Mouse (Mus musculus) ES-E14 (cell line): Measurements from ENCODE around the gene Rps15a. TPM values are rescaled to one million over a fixed set of nuclear protein-coding genes. Genes with fewer than 3 reads are reported as not detected.

Experiments
- DNase-seq: peaks from one replicate; pipeline ENCODE4 v3.0.0-alpha.2; 2013; ENCODE audit warnings: low read depth, low spot score
- H3K27ac ChIP-seq: 2 replicates; pipeline ENCODE4 v1.5.1; 2012; ENCODE audit warnings: low read depth, mild to moderate bottlenecking, low read length, moderate library complexity, mixed read lengths; ENCODE audit not compliant: poor library complexity, insufficient read depth, severe bottlenecking
- H3K36me3 ChIP-seq: 2 replicates; pipeline ENCODE4 v1.6.1; 2012; ENCODE audit warnings: mild to moderate bottlenecking, low read length, moderate library complexity, mixed read lengths; ENCODE audit not compliant: control insufficient read depth, poor library complexity, insufficient read depth, severe bottlenecking
- H3K4me1 ChIP-seq, 2 experiments: fragments of 150-350 bp in 1 of 2; sonication (generic) in 1 of 2; 2 replicates each; pipeline ENCODE4 v1.6.1; 2012; ENCODE audit warnings: low read length in 2 of 2, mild to moderate bottlenecking in 1 of 2, mixed read lengths in 1 of 2; ENCODE audit not compliant: control insufficient read depth in 2 of 2, insufficient read depth in 2 of 2, poor library complexity in 1 of 2
- H3K4me3 ChIP-seq, 2 experiments: fragments of 150-350 bp in 1 of 2; sonication (generic) in 1 of 2; 2 replicates each; pipeline ENCODE4 v1.5.1; 2012; ENCODE audit warnings: low read length in 2 of 2, low read depth in 1 of 2, mild to moderate bottlenecking in 1 of 2, mixed read lengths in 1 of 2; ENCODE audit not compliant: insufficient read depth in 1 of 2, poor library complexity in 1 of 2, severe bottlenecking in 1 of 2
- H3K9ac ChIP-seq: 2 replicates; pipeline ENCODE4 v1.6.1; 2012; ENCODE audit warnings: low read depth, mild to moderate bottlenecking, low read length, mixed read lengths; ENCODE audit not compliant: poor library complexity, insufficient read depth, severe bottlenecking
- H3K9me3 ChIP-seq: fragments of 150-350 bp; sonication (generic); 2 replicates; pipeline ENCODE4 v1.6.1; 2012; ENCODE audit warnings: low read depth, mild to moderate bottlenecking, low read length; ENCODE audit not compliant: control insufficient read depth, insufficient read depth
- CHD2 ChIP-seq: IDR thresholded peaks from 2 replicates; pipeline ENCODE4 v1.6.1; 2014; ENCODE audit warnings: mild to moderate bottlenecking, low read depth, low read length, inconsistent platforms
- HCFC1 ChIP-seq: IDR thresholded peaks from 2 replicates; pipeline ENCODE4 v1.6.1; 2012; ENCODE audit warnings: low read length, inconsistent platforms, borderline replicate concordance; ENCODE audit not compliant: insufficient read depth
- MAFK ChIP-seq: IDR thresholded peaks from 2 replicates; pipeline ENCODE4 v1.6.1; 2014; ENCODE audit warnings: mild to moderate bottlenecking, low read depth, low read length, inconsistent platforms; ENCODE audit not compliant: insufficient read depth
- ZC3H11A ChIP-seq: IDR thresholded peaks from 2 replicates; pipeline ENCODE4 v1.6.1; 2012; ENCODE audit warnings: low read depth, mild to moderate bottlenecking, inconsistent platforms, low read length, borderline replicate concordance
- ZNF384 ChIP-seq: IDR thresholded peaks from 2 replicates; pipeline ENCODE4 v1.6.1; 2012; ENCODE audit warnings: low read depth, low read length, inconsistent platforms
- in situ Hi-C, 2 experiments: fragments of 600-800 bp; cut with MboI; formaldehyde crosslinking; loops; one replicate each; pipeline ENCODE4 v1.15.1; 2025; ENCODE audit warnings: low sequenced_read_pairs in 2 of 2, inconsistent platforms in 1 of 2; ENCODE audit not compliant: unreplicated experiment in 2 of 2
- total RNA-seq: library from RNA; depleted of rRNA; stranded (reverse); fragments of 300-350 nt; gene quantifications from 2 replicates; pipeline ENCODE4 v1.2.3, GENCODE M21; 2012

Gene Rps15a
- total RNA-seq, 1 experiment, result 2,152 TPM

DNA sequence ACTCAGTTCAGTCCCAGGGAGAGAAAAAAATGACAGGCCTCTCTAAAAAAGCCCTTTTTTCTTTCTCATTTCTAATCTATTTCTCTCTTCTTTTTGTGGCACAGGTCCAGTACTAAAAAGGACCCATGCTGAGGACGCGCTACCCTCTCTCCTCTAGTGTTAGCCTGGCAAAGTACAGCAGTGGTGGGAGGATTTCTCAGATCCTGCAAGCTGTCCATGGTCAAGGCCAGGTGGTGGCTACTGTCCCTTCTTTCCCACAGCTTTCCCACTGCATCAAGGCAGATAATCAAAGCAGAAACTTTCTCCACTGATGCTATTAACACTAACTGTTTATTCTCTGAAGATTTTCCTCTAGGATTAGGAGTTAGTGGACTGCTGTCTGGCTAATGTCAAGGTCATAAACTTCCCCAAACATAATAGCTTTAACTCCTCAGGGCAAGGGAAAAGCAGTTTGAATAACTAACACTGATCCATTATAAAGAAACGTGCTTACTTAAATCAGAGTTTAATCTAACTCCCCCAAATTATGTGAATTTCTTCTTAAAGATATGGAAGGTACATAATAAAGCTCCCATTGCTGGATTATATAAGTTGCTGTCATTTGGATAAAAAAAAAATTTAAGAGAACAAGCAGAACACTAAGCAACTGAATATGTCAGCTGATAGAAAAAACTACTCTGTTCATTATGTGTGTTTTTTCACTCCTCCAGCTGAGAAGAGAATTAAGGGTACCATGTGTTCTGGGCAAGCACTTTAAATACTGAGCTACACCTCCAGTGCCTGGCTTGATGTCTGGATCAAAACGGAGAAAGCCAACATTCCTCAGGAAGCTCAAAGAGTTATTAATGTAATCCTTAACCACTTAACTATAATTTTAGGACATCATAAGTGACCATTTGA, 7.8 kb upstream of the Rps15a start:
- Histone ChIP-seq H3K36me3 (peaks cover 46% of the 10 kb centered on the region), H3K4me3 (no peak overlapping the region), H3K9ac (no peak overlapping the region), H3K27ac (no peak overlapping the region), H3K4me1 (peaks cover 8 to 12% of the 10 kb centered on the region in 2 experiments), H3K9me3 (no peaks in the 10 kb centered on the region)
- in situ Hi-C loops, result no loop called here
- TF ChIP-seq HCFC1 (no peak), CHD2 (no peak), ZNF384 (no peak), MAFK (no peak), ZC3H11A (no peak)
- DNase-seq, result no peak

DNA sequence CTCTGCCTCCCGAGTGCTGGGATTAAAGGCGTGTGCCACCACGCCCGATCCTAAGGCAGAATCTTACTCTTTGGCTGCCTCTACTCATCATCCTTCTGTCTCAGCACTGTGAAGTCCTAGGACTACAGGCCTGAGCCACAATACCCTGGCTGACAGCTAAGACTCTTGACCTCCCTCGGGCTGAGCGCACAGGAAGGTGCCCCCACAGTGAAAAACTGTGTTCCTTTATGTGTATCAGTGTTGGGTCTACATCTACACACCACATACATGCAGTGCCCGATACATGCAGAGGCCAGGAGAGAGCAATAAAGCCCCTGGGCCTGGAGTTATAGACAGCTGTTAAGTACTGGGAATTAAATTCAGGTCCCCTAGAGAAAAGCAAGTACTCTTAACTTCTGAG, 6.2 kb upstream of the Rps15a start:
- Histone ChIP-seq H3K9ac (no peak overlapping the region), H3K4me3 (no peak overlapping the region), H3K4me1 (peaks cover 6 to 8% of the 10 kb centered on the region in 2 experiments), H3K27ac (no peak overlapping the region), H3K9me3 (no peaks in the 10 kb centered on the region), H3K36me3 (peaks cover 50% of the 10 kb centered on the region)
- TF ChIP-seq HCFC1 (no peak), MAFK (no peak), ZC3H11A (no peak), CHD2 (no peak)
- in situ Hi-C loops, result no loop called here
- DNase-seq, result no peak

DNA sequence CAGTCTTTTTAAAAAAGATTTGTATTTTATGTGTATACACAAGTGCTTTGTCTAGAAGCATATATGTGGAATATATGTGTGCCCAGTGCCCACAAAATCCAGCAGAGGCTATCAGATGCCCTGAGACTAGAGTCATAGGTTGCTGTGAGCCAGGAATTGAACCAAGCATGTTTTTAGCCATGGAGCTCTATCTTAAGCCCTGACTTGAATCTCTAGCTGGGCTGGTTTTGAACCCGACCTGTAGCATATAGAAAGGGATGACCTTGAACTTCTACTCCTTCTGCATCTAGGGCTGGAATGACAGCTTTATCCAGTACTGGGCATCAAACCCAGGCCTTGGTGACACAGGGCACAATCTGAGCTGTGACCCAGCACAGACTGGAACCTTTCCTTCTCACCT, 4.7 kb upstream of the Rps15a start:
- Histone ChIP-seq H3K27ac (no peak overlapping the region; the same call in 1 of the 2 replicates), H3K9ac (no peak overlapping the region), H3K4me3 (no peak overlapping the region), H3K9me3 (no peaks in the 10 kb centered on the region), H3K36me3 (peaks cover 40% of the 10 kb centered on the region), H3K4me1 (peaks cover 3 to 5% of the 10 kb centered on the region in 2 experiments; a peak in 2 of 4 replicates)
- TF ChIP-seq ZNF384, result no peak
- TF ChIP-seq HCFC1, result no peak
- no peak for TF ChIP-seq MAFK
- TF ChIP-seq ZC3H11A, result no peak
- no peak for TF ChIP-seq CHD2
- in situ Hi-C loops, result no loop called here
- DNase-seq, result no peak

DNA sequence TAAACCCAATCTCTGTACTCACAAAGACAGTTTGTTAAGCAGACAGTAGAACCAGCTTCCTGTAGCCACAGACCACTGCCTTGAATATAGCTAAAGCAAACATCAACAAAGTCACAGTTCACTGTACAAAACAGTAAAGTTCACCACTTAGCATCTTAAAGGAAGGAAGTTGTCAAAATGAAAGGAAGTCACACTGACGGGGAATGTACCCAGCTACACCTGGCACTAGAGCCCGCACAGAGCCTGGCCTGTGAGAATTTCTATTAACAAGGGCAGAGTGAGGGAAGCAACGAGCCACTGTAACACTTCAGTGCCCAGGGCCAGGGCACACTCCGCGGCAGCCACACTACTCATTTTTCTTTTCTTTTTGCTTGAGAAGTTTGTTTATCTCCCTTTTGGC, 4.0 kb upstream of the Rps15a start:
- no peak for TF ChIP-seq ZC3H11A
- TF ChIP-seq HCFC1, result no peak
- no peak for TF ChIP-seq CHD2
- no peak for TF ChIP-seq ZNF384
- no peak for TF ChIP-seq MAFK
- H3K4me1 ChIP-seq, result peaks cover 3 to 5% of the 10 kb centered on the region in 2 experiments; a peak in 2 of 4 replicates
- no peak overlapping the region for H3K27ac ChIP-seq
- H3K36me3 ChIP-seq, result peaks cover 47% of the 10 kb centered on the region
- H3K9me3 ChIP-seq, result no peaks in the 10 kb centered on the region
- no peak overlapping the region for H3K4me3 ChIP-seq
- no peak for DNase-seq
- in situ Hi-C loops, result no loop called here
- no peak overlapping the region for H3K9ac ChIP-seq
